Mouse (Mus musculus) MEL (cell line): ENCODE measurements around the gene Ap2a1. TPM values are rescaled to one million over a fixed set of nuclear protein-coding genes. Genes with fewer than 3 reads are reported as not detected.

Experiments used
- DNase-seq: peaks from one replicate; pipeline ENCODE4 v3.0.0; 2011; ENCODE audit warnings: low read depth, low spot score
- H3K27ac ChIP-seq: 2 replicates; pipeline ENCODE4 v1.5.1; 2012; ENCODE audit warnings: low read depth, mild to moderate bottlenecking, control low read depth, low read length, moderate library complexity; ENCODE audit not compliant: control insufficient read depth
- H3K27me3 ChIP-seq, 2 experiments: fragments of 150-350 bp in 1 of 2; sonication (generic) in 1 of 2; 2 replicates each; pipeline ENCODE4 v1.6.1; 2012; ENCODE audit warnings: low read length in 2 of 2, mild to moderate bottlenecking in 2 of 2, improper control_type of control experiment in 1 of 2, moderate library complexity in 1 of 2; ENCODE audit not compliant: insufficient read depth in 2 of 2, control insufficient read depth in 1 of 2
- H3K36me3 ChIP-seq, 2 experiments: 2 replicates each; pipeline ENCODE4 v1.6.1; 2012 to 2014; ENCODE audit warnings: low read length in 2 of 2, improper control_type of control experiment in 1 of 2, inconsistent platforms in 1 of 2, mild to moderate bottlenecking in 1 of 2; ENCODE audit not compliant: insufficient read depth in 2 of 2, control insufficient read depth in 1 of 2
- H3K4me1 ChIP-seq, 2 experiments: fragments of 150-350 bp in 1 of 2; sonication (generic) in 1 of 2; 2 replicates each; pipeline ENCODE4 v1.6.1; 2012; ENCODE audit warnings: low read length in 2 of 2, improper control_type of control experiment in 1 of 2, mild to moderate bottlenecking in 1 of 2; ENCODE audit not compliant: insufficient read depth in 2 of 2, control insufficient read depth in 1 of 2
- H3K4me3 ChIP-seq, 2 experiments: fragments of 150-350 bp in 1 of 2; sonication (generic) in 1 of 2; 2 replicates each; pipeline ENCODE4 v1.5.1; 2012; ENCODE audit warnings: low read depth in 2 of 2, low read length in 2 of 2, mild to moderate bottlenecking in 2 of 2, moderate library complexity in 2 of 2, control low read depth in 1 of 2, improper control_type of control experiment in 1 of 2; ENCODE audit not compliant: control insufficient read depth in 1 of 2, insufficient read depth in 1 of 2
- H3K79me2 ChIP-seq: 2 replicates; pipeline ENCODE4 v1.6.1; 2012; ENCODE audit warnings: mild to moderate bottlenecking, low read length, moderate library complexity; ENCODE audit not compliant: control insufficient read depth, poor library complexity, insufficient read depth
- H3K9ac ChIP-seq: 2 replicates; pipeline ENCODE4 v1.6.1; 2012; ENCODE audit warnings: low read depth, mild to moderate bottlenecking, control low read depth, low read length, moderate library complexity; ENCODE audit not compliant: control insufficient read depth, poor library complexity, severe bottlenecking
- H3K9me3 ChIP-seq: fragments of 150-350 bp; sonication (generic); replicated peaks from 2 replicates; pipeline ENCODE4 v1.6.1; 2012; ENCODE audit warnings: mild to moderate bottlenecking, low read length, improper control_type of control experiment, moderate library complexity; ENCODE audit not compliant: insufficient read depth
- CTCF ChIP-seq, 3 experiments: IDR thresholded peaks in 2 of 3; conservative IDR thresholded peaks in 1 of 3; 2 replicates each; pipeline ENCODE4 v1.5.1; 2011 to 2012; ENCODE audit warnings: low read length in 3 of 3, low read depth in 2 of 3, mild to moderate bottlenecking in 2 of 3, improper control_type of control experiment in 1 of 3, inconsistent platforms in 1 of 3, mixed read lengths in 1 of 3, moderate library complexity in 1 of 3; ENCODE audit not compliant: control insufficient read depth in 1 of 3, insufficient read depth in 1 of 3, poor library complexity in 1 of 3, severe bottlenecking in 1 of 3
- E2F4 ChIP-seq: IDR thresholded peaks from 2 replicates; pipeline ENCODE4 v1.6.1; 2011; ENCODE audit warnings: low read depth, low read length, improper control_type of control experiment, borderline replicate concordance
- EP300 ChIP-seq, 2 experiments: IDR thresholded peaks; 2 replicates each; pipeline ENCODE4 v1.6.1; 2011; ENCODE audit warnings: improper control_type of control experiment in 2 of 2, low read length in 2 of 2, low read depth in 1 of 2, mild to moderate bottlenecking in 1 of 2
- ETS1 ChIP-seq: IDR thresholded peaks from 2 replicates; pipeline ENCODE4 v1.6.1; 2012; ENCODE audit warnings: low read depth, mild to moderate bottlenecking, inconsistent platforms, low read length, improper control_type of control experiment, moderate library complexity
- GABPA ChIP-seq: IDR thresholded peaks from 2 replicates; pipeline ENCODE4 v1.6.1; 2012; ENCODE audit warnings: low read depth, mild to moderate bottlenecking, inconsistent platforms, low read length, improper control_type of control experiment, moderate library complexity
- GATA1 ChIP-seq: IDR thresholded peaks from 2 replicates; pipeline ENCODE4 v1.6.1; 2011; ENCODE audit warnings: low read depth, low read length, improper control_type of control experiment
- HCFC1 ChIP-seq: IDR thresholded peaks from 2 replicates; pipeline ENCODE4 v1.6.1; 2012; ENCODE audit warnings: low read depth, mild to moderate bottlenecking, inconsistent platforms, low read length, improper control_type of control experiment, moderate library complexity
- MEF2A ChIP-seq: IDR thresholded peaks from 2 replicates; pipeline ENCODE4 v1.6.1; 2014; ENCODE audit warnings: low read depth, mild to moderate bottlenecking, inconsistent platforms, low read length, improper control_type of control experiment; ENCODE audit not compliant: poor library complexity, insufficient replicate concordance, severe bottlenecking; ENCODE audit errors: extremely low read depth
- MYB ChIP-seq: IDR thresholded peaks from 2 replicates; pipeline ENCODE4 v1.6.1; 2011; ENCODE audit warnings: mild to moderate bottlenecking, low read depth, low read length, improper control_type of control experiment
- MYC ChIP-seq: IDR thresholded peaks from 2 replicates; pipeline ENCODE4 v1.6.1; 2011; ENCODE audit warnings: low read depth, mild to moderate bottlenecking, low read length, improper control_type of control experiment, moderate library complexity
- POLR2AphosphoS2 ChIP-seq: IDR thresholded peaks from 2 replicates; pipeline ENCODE4 v1.6.1; 2011; ENCODE audit warnings: low read length, improper control_type of control experiment
- SMC3 ChIP-seq: IDR thresholded peaks from 2 replicates; pipeline ENCODE4 v1.6.1; 2011; ENCODE audit warnings: low read depth, low read length, improper control_type of control experiment
- TAL1 ChIP-seq: IDR thresholded peaks from 2 replicates; pipeline ENCODE4 v1.6.1; 2012; ENCODE audit warnings: mild to moderate bottlenecking, inconsistent platforms, low read length, moderate library complexity, mixed read lengths
- USF1 ChIP-seq: IDR thresholded peaks from 2 replicates; pipeline ENCODE4 v1.6.1; 2014; ENCODE audit warnings: low read depth, mild to moderate bottlenecking, inconsistent platforms, low read length, improper control_type of control experiment, moderate library complexity
- polyA plus RNA-seq, 2 experiments: library from polyadenylated mRNA; stranded (reverse) in 1 of 2; unstranded in 1 of 2; fragments of >175 nt in 1 of 2; fragments of >200 nt in 1 of 2; gene quantifications; 2 replicates each; pipeline versions ENCODE4 v1.2.1 to v1.2.4; 2012; ENCODE audit warnings: low replicate concordance in 2 of 2, low read depth in 1 of 2; ENCODE audit not compliant: insufficient read length in 2 of 2, insufficient read depth in 1 of 2, missing spikeins in 1 of 2
- total RNA-seq: library from RNA; depleted of rRNA; stranded (reverse); fragments of 300-350 nt; gene quantifications from 2 replicates; pipeline ENCODE4 v1.2.3, GENCODE M21; 2012

The Ap2a1 gene
- total and polyA plus RNA-seq, 3 experiments, result 54.0 to 107 (median 73.1) TPM

DNA sequence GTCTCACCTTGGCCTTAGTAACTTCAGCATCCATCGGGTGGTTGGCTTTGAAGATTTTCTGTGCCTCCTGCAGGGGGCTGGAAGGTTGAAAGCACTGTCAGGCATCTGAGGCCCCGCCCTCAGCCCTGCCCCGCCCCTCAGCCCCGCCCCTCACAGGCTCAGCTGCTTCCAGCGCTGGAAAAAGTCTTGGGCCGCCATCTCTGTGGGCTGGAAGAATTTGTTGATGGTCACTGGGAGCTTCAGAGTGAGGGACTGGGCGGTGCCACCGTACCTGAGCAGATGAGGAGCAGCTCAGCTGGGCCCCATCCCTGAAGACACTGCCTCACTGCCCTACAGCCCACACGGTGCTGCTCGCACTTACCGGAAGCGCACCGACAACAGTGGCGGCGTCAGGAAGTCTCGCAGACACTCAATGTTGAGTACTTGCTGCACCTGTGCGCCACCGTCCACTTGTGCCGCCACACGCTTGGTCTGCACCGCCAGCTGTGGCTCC, 28.0 kb downstream of the Ap2a1 start:
- no peak overlapping the region for H3K4me3 ChIP-seq
- no peaks in the 10 kb centered on the region for H3K9me3 ChIP-seq
- H3K4me1 ChIP-seq, result peaks cover 0 to 3% of the 10 kb centered on the region in 2 experiments; a peak in 2 of 4 replicates
- TF ChIP-seq POLR2AphosphoS2 (peak; percentile 37; the same call in 1 of the 2 replicates), E2F4 (no peak)
- TF ChIP-seq, all 39 proteins: peak for 1
- no peaks in the 10 kb centered on the region for H3K79me2 ChIP-seq
- H3K9ac ChIP-seq, result no peak overlapping the region
- no peaks in the 10 kb centered on the region for H3K27me3 ChIP-seq
- H3K27ac ChIP-seq, result no peak overlapping the region
- peak; percentile 48 for DNase-seq
- no peaks in the 10 kb centered on the region for H3K36me3 ChIP-seq

DNA sequence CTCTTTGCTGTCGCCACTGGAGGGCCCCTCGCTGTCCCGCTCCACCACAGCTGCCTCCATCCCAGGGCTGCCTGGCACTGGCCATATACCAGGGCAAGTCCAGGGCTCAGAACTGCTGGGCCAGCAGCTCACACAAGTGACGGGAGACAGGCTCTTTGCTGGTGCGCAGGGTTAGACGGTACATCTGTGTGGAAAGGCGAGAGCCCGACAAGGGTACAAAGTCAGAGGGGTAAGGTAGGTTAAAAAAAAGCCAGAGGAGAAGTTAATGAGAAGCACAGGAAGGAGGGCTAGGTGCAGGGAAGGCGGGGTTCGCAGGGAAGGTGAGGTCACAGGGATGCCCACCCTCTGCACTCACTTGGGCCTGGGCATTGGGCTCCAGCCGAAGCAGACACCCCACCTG, 28.7 kb downstream of the Ap2a1 start:
- Histone ChIP-seq H3K27me3 (no peaks in the 10 kb centered on the region), H3K36me3 (no peaks in the 10 kb centered on the region)
- TF ChIP-seq MEF2A (no peak), MYC (no peak), USF1 (no peak), E2F4 (no peak), EP300 (IDR thresholded peaks at IDR 0.05; ENCODE audit: low read depth in 1 of 2, low read length in 2 of 2) (no peak), GATA1 (no peak), POLR2AphosphoS2 (no peak), TAL1 (no peak), HCFC1 (no peak)
- TF ChIP-seq, all 39 proteins: peak for 0
- DNase-seq, result no peak
- H3K9ac ChIP-seq, result no peak overlapping the region
- no peak overlapping the region for H3K27ac ChIP-seq
- no peaks in the 10 kb centered on the region; the same call in 1 of the 2 replicates for H3K79me2 ChIP-seq
- no peak overlapping the region for H3K4me3 ChIP-seq
- peaks cover 0 to 3% of the 10 kb centered on the region in 2 experiments; a peak in 2 of 4 replicates for H3K4me1 ChIP-seq
- no peaks in the 10 kb centered on the region for H3K9me3 ChIP-seq

DNA sequence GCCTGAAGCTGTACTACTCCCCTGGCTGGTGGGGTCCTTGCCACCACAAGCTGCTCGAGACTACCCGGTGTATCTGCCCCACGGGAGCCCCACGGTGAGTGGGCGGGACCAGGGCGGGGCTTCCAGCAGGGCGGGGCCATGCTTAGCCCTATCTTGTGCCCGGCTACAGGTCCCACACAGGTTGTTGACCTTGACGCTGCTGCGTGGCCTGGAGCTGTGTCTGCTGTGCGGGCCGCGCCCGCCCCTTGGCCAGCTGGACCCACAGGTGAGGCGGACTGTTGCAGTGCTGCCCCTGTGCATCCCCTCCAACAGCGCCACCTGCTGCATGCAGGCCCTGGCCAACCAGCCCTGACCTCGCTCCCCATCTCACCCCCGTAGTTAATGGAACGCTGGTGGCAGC, 30.7 kb downstream of the Ap2a1 start:
- Histone ChIP-seq H3K4me1 (peaks cover 0 to 8% of the 10 kb centered on the region in 2 experiments; a peak in 2 of 4 replicates), H3K79me2 (no peaks in the 10 kb centered on the region; the same call in 1 of the 2 replicates), H3K27ac (no peak overlapping the region), H3K9ac (no peak overlapping the region), H3K36me3 (peaks cover 0 to 6% of the 10 kb centered on the region in 2 experiments; a peak in 2 of 4 replicates), H3K9me3 (no peaks in the 10 kb centered on the region), H3K27me3 (no peaks in the 10 kb centered on the region), H3K4me3 (no peak overlapping the region)
- TF ChIP-seq SMC3 (0 out of 2 replicates have a peak, but pooled peaks have one; percentile 7), GABPA (no peak), MYB (no peak), ETS1 (no peak), HCFC1 (no peak), CTCF (IDR thresholded peaks at IDR 0.05 in 2 of 3, conservative IDR thresholded peaks at IDR 0.05 in 1 of 3; ENCODE audit: control insufficient read depth in 1 of 3, insufficient read depth in 1 of 3, low read depth in 2 of 3, low read length in 3 of 3, poor library complexity in 1 of 3, severe bottlenecking in 1 of 3) (peak; percentile 26 to 53 (median 30); a peak in 5 of 6 replicates)
- DNase-seq, result peak; percentile 28
